Mouse (Mus musculus): Measurements from ENCODE around the gene Itgb7.
"Not testable (repeated sequence)": the region's sequence is repeated elsewhere in the genome, so short reads cannot be mapped to it uniquely, and the experiment has no call there.

Gene Itgb7

GRCm38 (mm10) chr15:102225619-102226018, 6.1 kb downstream of the Itgb7 start:
- DNase-seq (ENCODE audit: low spot score in 2 of 2), result not testable (repeated sequence)

GRCm38 (mm10) chr15:102224992-102225617, 6.6 kb downstream of the Itgb7 start:
- peak; percentile 87 to 88 for DNase-seq (ENCODE audit: low spot score in 2 of 2)

DNA sequence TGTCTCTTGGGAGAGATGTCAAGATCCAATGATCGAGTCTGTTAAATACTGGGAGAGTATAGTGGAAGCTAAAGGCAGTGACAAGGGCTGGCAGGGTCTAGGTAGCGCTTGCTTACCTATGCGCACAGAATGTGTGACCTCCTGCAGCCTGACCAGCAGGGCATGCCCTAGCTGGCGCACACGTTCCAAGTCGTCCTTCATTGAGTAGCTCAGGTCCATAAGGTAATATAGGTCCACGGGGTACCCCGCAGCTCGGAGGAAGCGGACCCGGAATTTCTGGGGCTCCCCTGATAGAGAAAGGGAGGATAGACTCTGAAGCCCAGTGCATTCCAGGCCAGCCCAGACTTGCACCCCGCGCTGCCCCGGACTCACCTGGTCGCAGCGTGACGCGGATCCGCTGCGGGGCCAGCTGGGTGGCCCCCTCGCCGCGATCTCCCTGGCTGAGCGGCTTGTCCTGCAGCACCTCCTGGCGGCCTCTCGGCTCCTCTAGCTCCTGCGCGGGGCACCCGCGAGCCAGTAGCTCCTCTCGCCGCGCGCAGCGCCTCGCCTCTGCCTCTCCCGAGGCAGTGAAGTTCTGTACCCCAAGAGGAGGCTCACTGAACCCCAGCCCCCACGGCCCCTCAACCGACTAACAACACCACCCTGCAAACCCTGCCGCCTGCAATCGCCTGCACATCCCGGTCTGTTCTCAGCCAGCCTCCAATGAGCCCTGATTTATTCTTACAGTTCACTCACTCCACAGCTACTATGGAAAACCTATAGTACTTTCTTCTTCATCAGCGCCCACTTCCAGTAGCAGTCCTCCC, 7.4 kb downstream of the Itgb7 start:
- DNase-seq (ENCODE audit: low spot score in 2 of 2), result peak; percentile 82 to 83

DNA sequence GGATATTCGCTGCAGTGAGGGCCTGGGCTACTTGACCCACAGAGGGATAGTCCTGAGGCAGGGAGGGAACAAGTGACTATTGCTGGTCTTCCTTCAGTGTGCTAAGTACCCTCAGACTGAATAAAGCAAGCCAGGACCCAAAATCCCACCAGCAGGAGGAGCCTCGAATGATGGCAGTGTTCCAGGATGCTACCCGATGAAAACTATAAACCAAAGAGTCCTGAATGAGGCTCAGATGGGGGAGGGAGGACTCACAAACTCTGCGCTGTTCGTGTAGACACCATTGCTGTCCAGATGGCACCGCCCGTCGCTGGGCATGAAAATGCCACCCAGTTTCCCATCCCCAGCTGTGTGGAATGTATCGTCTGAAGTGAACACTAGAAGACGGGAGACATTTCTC, 9.4 kb downstream of the Itgb7 start:
- DNase-seq (ENCODE audit: low spot score in 2 of 2), result no peak

GRCm38 (mm10) chr15:102217325-102217724, 14.4 kb downstream of the Itgb7 start:
- no peak for DNase-seq (ENCODE audit: low spot score in 2 of 2)

DNA sequence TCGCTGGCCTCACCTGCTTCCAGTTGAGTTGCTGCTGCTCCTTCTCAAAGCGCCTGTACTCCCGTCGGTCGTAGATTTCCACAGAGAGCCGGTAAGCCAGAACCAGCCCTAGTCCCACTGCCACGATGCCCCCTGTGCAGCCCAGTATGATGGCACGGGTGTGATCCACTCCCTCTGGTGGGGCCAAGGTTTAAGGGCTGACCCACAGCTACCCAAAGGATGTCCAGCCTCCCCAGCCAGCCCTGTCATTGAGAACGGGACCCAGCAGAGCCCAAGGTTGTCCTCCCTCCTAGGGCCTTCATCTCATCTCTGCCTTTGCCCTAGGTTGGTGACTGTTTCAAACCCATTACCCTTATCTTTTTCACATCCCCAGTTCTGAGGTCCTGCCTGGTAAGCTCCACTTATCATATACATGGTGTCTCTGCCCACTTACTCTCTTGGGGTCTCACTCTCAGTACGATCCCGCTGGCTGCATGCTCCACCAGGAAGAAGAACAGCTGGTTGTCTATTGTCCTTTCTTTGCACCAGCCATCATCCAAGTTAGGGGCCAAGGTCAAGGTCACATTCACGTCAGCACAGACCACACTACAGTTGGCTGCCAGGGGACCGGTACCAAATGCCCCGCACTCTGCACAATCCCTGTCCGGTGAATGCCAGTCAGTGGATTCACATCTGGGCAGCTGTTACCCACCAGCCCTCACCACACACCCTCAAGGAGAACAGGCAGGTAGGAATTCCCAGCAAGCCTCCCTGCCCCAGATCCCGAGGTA, 15.1 kb downstream of the Itgb7 start:
- DNase-seq (ENCODE audit: low spot score in 2 of 2), result no peak

- no peak for DNase-seq (ENCODE audit: low spot score in 2 of 2)
Observed at GRCm38 (mm10) chr15:102215624-102216023, 16.1 kb downstream of the Itgb7 start.

GRCm38 (mm10) chr15:102214132-102214531, 17.6 kb downstream of the Itgb7 start:
- no peak for DNase-seq (ENCODE audit: low spot score in 2 of 2)

GRCm38 (mm10) chr15:102211895-102212294, 19.8 kb downstream of the Itgb7 start:
- DNase-seq (ENCODE audit: low spot score in 2 of 2), result no peak

DNA sequence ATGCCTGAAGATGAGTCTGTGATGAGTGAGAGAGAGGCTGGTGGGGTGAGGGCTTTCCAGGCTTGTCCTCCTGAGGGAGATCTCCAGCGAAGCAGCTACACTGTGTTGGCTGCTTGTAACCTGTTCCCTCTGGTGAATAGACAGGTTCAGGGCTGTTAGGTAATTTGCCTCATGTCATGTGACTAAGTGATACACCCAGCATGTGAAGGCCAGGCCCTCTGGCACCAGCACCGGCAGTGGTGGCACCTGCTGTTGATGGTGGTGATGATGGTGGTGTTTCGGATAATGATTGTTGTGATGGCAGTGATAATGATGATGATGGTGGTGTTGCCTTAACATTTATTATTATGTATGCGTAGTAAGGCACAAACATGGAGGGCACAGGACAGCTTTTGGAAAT, 20.9 kb downstream of the Itgb7 start:
- DNase-seq (ENCODE audit: low spot score in 2 of 2), result no peak

GRCm38 (mm10) chr15:102209114-102209513, 22.6 kb downstream of the Itgb7 start:
- DNase-seq (ENCODE audit: low spot score in 2 of 2), result peak; percentile 32 to 39

DNA sequence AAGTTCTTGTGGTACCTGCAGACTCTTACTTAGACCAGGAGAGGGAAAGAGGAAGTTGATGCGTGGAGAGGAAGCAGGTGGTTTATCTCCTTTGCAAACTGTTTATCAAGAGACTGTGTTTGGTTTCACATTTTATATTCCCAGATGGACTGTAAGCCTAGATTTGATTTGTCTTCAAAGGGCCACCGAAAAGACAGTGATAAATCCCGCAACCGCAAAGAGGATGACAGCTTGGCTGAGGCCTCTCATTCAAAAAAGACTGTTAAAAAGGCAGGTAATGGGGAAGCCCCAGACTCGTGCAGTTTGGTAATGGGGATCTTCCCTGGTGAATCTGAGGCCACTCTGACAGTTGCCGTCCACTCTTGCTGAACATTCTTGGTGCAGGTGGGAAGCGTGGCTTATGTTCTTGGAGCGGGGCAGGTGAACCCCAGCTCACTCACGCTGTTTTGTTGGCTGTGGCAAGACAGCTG, 23.6 kb downstream of the Itgb7 start:
- DNase-seq (ENCODE audit: low spot score in 2 of 2), result peak; percentile 47 to 54

DNA sequence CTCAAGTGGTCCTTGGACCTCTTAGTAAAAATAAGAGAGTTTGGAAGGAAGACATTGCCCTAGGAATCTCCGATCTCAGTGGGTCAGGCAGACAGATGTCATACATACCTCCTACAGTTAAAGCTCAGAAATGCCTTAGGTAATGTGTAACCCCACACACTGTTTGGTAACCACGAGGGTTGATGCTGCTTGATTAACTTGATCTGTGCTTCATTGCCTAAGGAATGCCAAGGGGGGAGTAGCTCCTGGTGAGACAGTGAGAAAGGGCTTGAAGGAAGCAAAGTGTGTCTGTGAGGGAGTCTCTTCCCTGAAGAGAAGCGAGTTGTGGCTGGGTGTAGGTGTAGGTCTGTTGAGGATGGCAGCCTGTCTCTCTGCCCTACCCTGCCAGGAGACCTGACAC, 24.4 kb downstream of the Itgb7 start:
- no peak for DNase-seq (ENCODE audit: low spot score in 2 of 2)

GRCm38 (mm10) chr15:102205779-102206178, 26.0 kb downstream of the Itgb7 start:
- no peak for DNase-seq (ENCODE audit: low spot score in 2 of 2)

DNA sequence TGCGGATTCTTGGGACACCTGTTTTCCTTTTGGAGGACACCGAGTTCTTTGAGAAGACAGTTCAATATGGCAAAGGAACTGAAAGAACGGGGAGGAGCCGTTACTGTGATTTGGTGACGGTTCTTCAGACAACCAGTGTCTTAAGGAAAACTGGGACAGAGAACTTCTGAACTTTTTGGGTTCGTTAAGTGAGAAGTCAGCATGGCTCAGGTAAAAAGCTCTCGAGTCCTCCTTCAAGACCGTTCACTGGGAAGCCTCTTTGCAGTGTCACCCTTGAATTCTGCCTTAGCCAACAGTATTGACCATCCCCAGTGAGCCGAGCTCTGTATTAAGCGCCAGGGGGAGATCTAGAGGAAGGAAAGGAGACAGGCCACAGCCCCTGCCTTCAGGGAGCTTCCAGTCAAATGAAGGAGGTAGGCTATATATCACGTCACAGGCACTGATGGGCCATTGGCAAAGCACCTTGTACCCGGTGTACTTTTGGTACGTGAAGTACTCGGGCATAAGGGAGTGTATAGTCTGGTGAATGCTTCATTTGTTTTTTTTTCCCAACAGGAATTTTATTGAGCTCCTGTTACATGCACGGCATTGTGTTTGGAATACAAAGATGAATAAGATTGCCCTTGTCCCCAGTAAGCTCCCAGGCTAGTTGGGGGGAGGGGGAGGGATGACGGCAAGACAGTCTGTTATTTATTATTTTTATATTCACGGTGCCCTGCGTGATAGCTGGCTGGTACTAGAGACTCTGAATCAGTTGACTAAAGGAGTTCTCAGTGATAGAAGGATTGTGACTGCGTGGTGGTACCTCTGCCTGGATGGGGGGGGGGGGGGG, 26.9 kb downstream of the Itgb7 start, which contains the start of gene Csad:
Csad (minus strand) TSS at position 51 of the 832 bp plus-strand sequence.
- no peak for DNase-seq (ENCODE audit: low spot score in 2 of 2)

GRCm38 (mm10) chr15:102203835-102204381, 27.8 kb downstream of the Itgb7 start:
- peak; percentile 65 to 67 for DNase-seq (ENCODE audit: low spot score in 2 of 2)

DNA sequence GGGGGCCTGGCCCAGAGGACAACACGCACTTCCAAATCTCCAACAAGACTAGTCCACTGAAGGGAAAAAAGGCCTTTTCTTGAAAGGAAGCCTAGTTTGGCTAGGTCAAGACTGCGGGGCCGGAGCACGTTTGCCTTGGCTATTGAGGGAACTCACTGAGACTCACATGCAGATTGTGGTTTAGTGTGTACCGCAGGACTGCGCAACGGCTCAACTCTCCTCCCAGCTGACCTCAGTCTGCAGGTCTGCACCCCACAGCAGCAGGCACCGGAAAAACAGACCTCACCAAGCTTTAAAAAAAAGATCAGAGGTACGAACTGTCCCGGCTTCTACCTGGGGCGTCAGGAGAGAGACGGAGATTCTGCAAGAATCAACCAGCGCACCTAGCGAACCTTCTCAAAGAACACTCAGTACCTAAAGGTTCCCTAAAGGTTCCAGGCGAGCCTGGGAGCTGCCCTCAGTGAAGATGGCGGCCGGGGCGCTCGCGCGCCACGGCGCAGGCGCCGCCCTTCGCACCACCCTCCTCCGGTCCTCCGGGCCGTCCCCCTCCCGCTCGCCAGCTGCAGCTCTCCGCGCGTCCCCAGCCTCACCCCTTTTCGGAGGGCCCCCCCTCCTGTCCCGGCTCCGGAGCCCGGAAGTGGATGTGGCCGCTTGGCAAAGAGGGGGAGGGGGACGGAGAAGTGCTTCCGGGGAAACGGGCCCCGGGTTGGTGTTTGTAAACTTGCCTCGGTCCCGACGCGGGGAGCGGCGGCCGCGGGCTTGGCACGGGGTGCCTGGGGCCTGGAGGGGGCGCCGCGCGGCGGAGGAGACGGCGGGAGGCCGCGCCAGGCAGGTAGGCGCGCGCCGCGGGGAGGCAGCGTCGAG, 28.5 kb downstream of the Itgb7 start, which contains the start of gene Zfp740:
Zfp740 (plus strand) TSS at position 279 of the 864 bp plus-strand sequence.
- DNase-seq (ENCODE audit: low spot score in 2 of 2), result peak; percentile 95 to 97

DNA sequence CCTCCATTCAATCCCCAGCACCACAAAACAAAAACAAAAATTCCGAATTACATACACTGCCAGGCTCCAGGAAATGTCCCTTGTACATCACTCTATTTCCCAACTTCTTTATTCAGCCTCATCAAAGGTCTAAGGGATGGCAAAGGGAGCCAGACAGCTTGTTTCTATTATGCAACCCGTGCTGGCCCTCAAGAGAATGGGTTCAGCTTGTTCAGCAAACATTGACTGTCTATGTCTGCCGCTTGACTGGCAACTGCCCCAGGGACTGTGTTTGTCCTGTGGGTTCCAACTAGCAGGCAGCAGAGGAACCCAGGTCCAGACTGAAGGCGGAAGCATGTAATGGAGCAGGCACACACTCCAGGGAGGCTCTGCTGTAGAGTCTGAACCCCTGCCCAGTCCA, 32.9 kb downstream of the Itgb7 start:
- no peak for DNase-seq (ENCODE audit: low spot score in 2 of 2)

DNA sequence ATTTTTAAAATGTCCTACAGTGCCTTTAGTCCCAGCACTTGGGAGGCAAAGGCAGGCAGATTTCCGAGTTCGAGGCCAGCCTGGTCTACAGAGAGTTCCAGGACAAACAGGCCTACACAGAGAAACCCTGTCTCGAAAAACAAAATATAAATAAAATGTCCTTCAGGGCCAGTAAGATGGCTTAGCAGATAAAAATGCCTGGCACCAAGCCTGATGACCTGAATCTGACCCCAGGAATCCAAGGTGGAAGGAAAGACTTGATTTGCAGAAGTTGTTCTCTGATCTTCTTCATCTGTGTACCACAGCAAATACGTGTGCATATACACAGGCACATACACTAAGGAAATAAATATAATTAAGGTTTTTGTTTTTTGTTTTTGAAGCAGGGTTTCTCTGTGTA, 36.4 kb downstream of the Itgb7 start:
- no peak for DNase-seq (ENCODE audit: low spot score in 2 of 2)

- DNase-seq (ENCODE audit: low spot score in 2 of 2), result no peak
Observed at GRCm38 (mm10) chr15:102194439-102194838, 37.3 kb downstream of the Itgb7 start.
